Mouse (Mus musculus) midbrain, embryonic 13.5 days (tissue): ENCODE measurements at regions not wholly inside any gene's neighbourhood (a gene's known extent, or its start where the extent isn't known, plus 50 kb on each side); places are given as distances from the start of the nearest gene placed in this dataset.

Source experiments
- ATAC-seq: fragments of 200-750 bp; cut with Nextera tagmentation; 2 replicates; pipeline ENCODE4 v1.8.0; 2017; ENCODE audit warnings: mild to moderate bottlenecking, moderate TSS enrichment, moderate library complexity
- H3K27ac ChIP-seq: fragments of 300-500 bp; sonication (generic); 2 replicates; pipeline ENCODE4 v1.5.1; 2015; ENCODE audit warnings: inconsistent platforms, mild to moderate bottlenecking, moderate library complexity
- H3K27me3 ChIP-seq: fragments of 300-500 bp; sonication (generic); 2 replicates; pipeline ENCODE4 v1.6.1; 2015; ENCODE audit warnings: mild to moderate bottlenecking, inconsistent platforms
- H3K36me3 ChIP-seq: fragments of 300-500 bp; sonication (generic); 2 replicates; pipeline ENCODE4 v1.6.1; 2015; ENCODE audit warnings: mild to moderate bottlenecking, inconsistent platforms
- H3K4me1 ChIP-seq: fragments of 300-500 bp; sonication (generic); replicated peaks from 2 replicates; pipeline ENCODE4 v1.6.1; 2015; ENCODE audit warnings: inconsistent platforms
- H3K4me2 ChIP-seq: fragments of 300-500 bp; sonication (generic); replicated peaks from 2 replicates; pipeline ENCODE4 v1.6.1; 2015; ENCODE audit warnings: moderate library complexity, mild to moderate bottlenecking, inconsistent platforms
- H3K4me3 ChIP-seq: fragments of 300-500 bp; sonication (generic); replicated peaks from 2 replicates; pipeline ENCODE4 v1.5.1; 2015; ENCODE audit warnings: mild to moderate bottlenecking, inconsistent platforms
- H3K9ac ChIP-seq: fragments of 300-500 bp; sonication (generic); replicated peaks from 2 replicates; pipeline ENCODE4 v1.6.1; 2015; ENCODE audit warnings: mild to moderate bottlenecking, inconsistent platforms
- H3K9me3 ChIP-seq: fragments of 300-500 bp; sonication (generic); 2 replicates; pipeline ENCODE4 v1.6.1; 2016; ENCODE audit warnings: mild to moderate bottlenecking, inconsistent platforms
- WGBS: fragments of 180-500 bp; shearing (Covaris S2); methylation state at CpG from one replicate; pipeline ENCODE4 v1.1.7; 2015; 5-methylcytosine and 5-hydroxymethylcytosine counted together

GRCm38 (mm10) chr11:7837486-7837885 is 623.8 kb upstream of the Igfbp3 start:
- no peak overlapping the region for H3K4me2 ChIP-seq
- no peaks in the 10 kb centered on the region for H3K27me3 ChIP-seq
- H3K27ac ChIP-seq, result no peak overlapping the region
- no peaks in the 10 kb centered on the region for H3K36me3 ChIP-seq
- no peaks in the 10 kb centered on the region for H3K9me3 ChIP-seq
- no peak overlapping the region for H3K9ac ChIP-seq
- 89% methylated on average over 5 of the region's 5 CpGs for WGBS
- no peak overlapping the region for H3K4me3 ChIP-seq
- H3K4me1 ChIP-seq, result no peaks in the 10 kb centered on the region
- no peak for ATAC-seq

- Histone ChIP-seq H3K36me3 (no peaks in the 10 kb centered on the region), H3K4me3 (no peak overlapping the region), H3K4me1 (no peaks in the 10 kb centered on the region), H3K4me2 (no peak overlapping the region), H3K27me3 (no peaks in the 10 kb centered on the region), H3K9me3 (no peaks in the 10 kb centered on the region), H3K27ac (no peak overlapping the region), H3K9ac (no peak overlapping the region)
- 65% methylated on average over 2 of the region's 2 CpGs for WGBS
- ATAC-seq, result no peak
Measured at GRCm38 (mm10) chr11:7834151-7834550, 620.4 kb upstream of the Igfbp3 start.

- ATAC-seq, result no peak
- 77% methylated on average over 8 of the region's 8 CpGs for WGBS
- H3K9me3 ChIP-seq, result no peaks in the 10 kb centered on the region
- H3K4me3 ChIP-seq, result no peak overlapping the region
- no peaks in the 10 kb centered on the region for H3K27me3 ChIP-seq
- H3K4me1 ChIP-seq, result no peaks in the 10 kb centered on the region
- no peak overlapping the region for H3K9ac ChIP-seq
- H3K36me3 ChIP-seq, result no peaks in the 10 kb centered on the region
- H3K4me2 ChIP-seq, result no peak overlapping the region
- no peak overlapping the region for H3K27ac ChIP-seq
Measured at GRCm38 (mm10) chr11:7832376-7832775, 618.7 kb upstream of the Igfbp3 start.

- H3K9me3 ChIP-seq, result no peaks in the 10 kb centered on the region
- no peak overlapping the region for H3K27ac ChIP-seq
- no peaks in the 10 kb centered on the region for H3K4me1 ChIP-seq
- no peaks in the 10 kb centered on the region for H3K36me3 ChIP-seq
- H3K9ac ChIP-seq, result no peak overlapping the region
- no peak overlapping the region for H3K4me3 ChIP-seq
- H3K4me2 ChIP-seq, result no peak overlapping the region
- WGBS, result 47% methylated on average over 1 of the region's 1 CpGs
- no peak for ATAC-seq
- H3K27me3 ChIP-seq, result no peaks in the 10 kb centered on the region
Measured at GRCm38 (mm10) chr11:7829770-7830169, 616.0 kb upstream of the Igfbp3 start.

- H3K9me3 ChIP-seq, result no peaks in the 10 kb centered on the region
- no peak overlapping the region for H3K4me2 ChIP-seq
- ATAC-seq, result no peak
- H3K4me1 ChIP-seq, result no peaks in the 10 kb centered on the region
- no peak overlapping the region for H3K4me3 ChIP-seq
- H3K27ac ChIP-seq, result no peak overlapping the region
- H3K9ac ChIP-seq, result no peak overlapping the region
- H3K36me3 ChIP-seq, result no peaks in the 10 kb centered on the region
- H3K27me3 ChIP-seq, result no peaks in the 10 kb centered on the region
- 93% methylated on average over 4 of the region's 4 CpGs for WGBS
Measured at GRCm38 (mm10) chr11:7828001-7828400, 614.3 kb upstream of the Igfbp3 start.

GRCm38 (mm10) chr11:7827402-7827801 is 613.7 kb upstream of the Igfbp3 start:
- Histone ChIP-seq H3K4me1 (no peaks in the 10 kb centered on the region), H3K4me3 (no peak overlapping the region), H3K36me3 (no peaks in the 10 kb centered on the region), H3K9me3 (no peaks in the 10 kb centered on the region), H3K27ac (no peak overlapping the region), H3K27me3 (no peaks in the 10 kb centered on the region), H3K4me2 (no peak overlapping the region), H3K9ac (no peak overlapping the region)
- ATAC-seq, result no peak
- 89% methylated on average over 1 of the region's 1 CpGs for WGBS

- Histone ChIP-seq H3K9me3 (no peaks in the 10 kb centered on the region), H3K36me3 (no peaks in the 10 kb centered on the region), H3K4me1 (no peaks in the 10 kb centered on the region), H3K27ac (no peak overlapping the region), H3K9ac (no peak overlapping the region), H3K4me3 (no peak overlapping the region), H3K4me2 (no peak overlapping the region), H3K27me3 (no peaks in the 10 kb centered on the region)
- ATAC-seq, result no peak
- WGBS, result 86% methylated on average over 5 of the region's 5 CpGs
Measured at GRCm38 (mm10) chr11:7815750-7816149, 602.0 kb upstream of the Igfbp3 start.

DNA sequence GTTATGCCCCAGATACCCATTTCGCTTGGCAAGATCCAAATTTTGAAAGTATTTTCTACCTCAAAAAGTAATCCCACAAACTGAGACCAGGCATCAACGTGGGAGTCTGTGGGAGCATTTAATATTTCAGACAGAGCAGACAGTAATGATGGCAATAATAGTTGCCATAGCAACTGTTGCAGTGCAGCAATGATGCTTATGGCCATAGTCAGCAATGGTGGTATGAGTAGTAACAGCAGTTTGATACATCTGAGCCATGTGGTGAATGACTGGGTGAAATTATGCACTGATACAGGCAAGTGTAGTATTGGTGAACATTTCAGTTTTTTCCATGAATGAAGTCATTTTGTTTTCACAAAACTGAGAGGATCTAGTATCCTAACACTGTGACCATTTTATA is 600.8 kb upstream of the Igfbp3 start:
- 81% methylated on average over 2 of the region's 2 CpGs for WGBS
- Histone ChIP-seq H3K27ac (no peak overlapping the region), H3K4me3 (no peak overlapping the region), H3K9me3 (no peaks in the 10 kb centered on the region), H3K36me3 (no peaks in the 10 kb centered on the region), H3K9ac (no peak overlapping the region), H3K27me3 (no peaks in the 10 kb centered on the region), H3K4me2 (no peak overlapping the region), H3K4me1 (no peaks in the 10 kb centered on the region)
- no peak for ATAC-seq

- no peak overlapping the region for H3K4me2 ChIP-seq
- no peaks in the 10 kb centered on the region for H3K4me1 ChIP-seq
- H3K4me3 ChIP-seq, result no peak overlapping the region
- H3K27ac ChIP-seq, result no peak overlapping the region
- H3K9ac ChIP-seq, result no peak overlapping the region
- 86% methylated on average over 2 of the region's 2 CpGs for WGBS
- no peaks in the 10 kb centered on the region for H3K27me3 ChIP-seq
- no peak for ATAC-seq
- H3K9me3 ChIP-seq, result no peaks in the 10 kb centered on the region
- no peaks in the 10 kb centered on the region for H3K36me3 ChIP-seq
Measured at GRCm38 (mm10) chr11:7812436-7812835, 598.7 kb upstream of the Igfbp3 start.

DNA sequence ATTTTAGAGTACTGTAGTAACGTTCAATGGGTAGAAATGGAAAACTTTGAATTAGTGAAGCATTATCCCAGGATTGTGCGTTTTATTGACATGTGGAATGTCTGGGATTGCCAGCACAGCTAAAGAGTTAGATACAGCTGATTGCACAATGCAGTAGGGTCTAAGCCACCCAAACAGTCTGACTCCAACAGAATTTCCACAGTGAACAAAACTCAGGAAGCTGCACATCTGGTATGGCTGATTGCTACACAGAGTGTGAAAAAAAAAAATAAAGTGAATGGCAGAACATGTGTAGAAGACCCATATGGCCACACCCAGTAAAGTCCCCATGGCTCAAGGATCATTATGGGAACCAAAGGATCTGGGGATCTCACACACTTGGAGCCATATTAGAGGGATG is 596.0 kb upstream of the Igfbp3 start:
- H3K27me3 ChIP-seq, result no peaks in the 10 kb centered on the region
- no peaks in the 10 kb centered on the region for H3K4me1 ChIP-seq
- no peak overlapping the region for H3K27ac ChIP-seq
- H3K9me3 ChIP-seq, result no peaks in the 10 kb centered on the region
- no peak overlapping the region for H3K9ac ChIP-seq
- WGBS, result 83% methylated on average over 2 of the region's 2 CpGs
- no peaks in the 10 kb centered on the region for H3K36me3 ChIP-seq
- H3K4me3 ChIP-seq, result no peak overlapping the region
- no peak overlapping the region for H3K4me2 ChIP-seq
- no peak for ATAC-seq

GRCm38 (mm10) chr11:7796373-7796772 is 582.6 kb upstream of the Igfbp3 start:
- Histone ChIP-seq H3K27me3 (no peaks in the 10 kb centered on the region), H3K9me3 (no peaks in the 10 kb centered on the region), H3K9ac (no peak overlapping the region), H3K4me2 (no peak overlapping the region), H3K27ac (no peak overlapping the region), H3K4me3 (no peak overlapping the region), H3K36me3 (no peaks in the 10 kb centered on the region), H3K4me1 (no peaks in the 10 kb centered on the region)
- ATAC-seq, result no peak
- 89% methylated on average over 5 of the region's 5 CpGs for WGBS

DNA sequence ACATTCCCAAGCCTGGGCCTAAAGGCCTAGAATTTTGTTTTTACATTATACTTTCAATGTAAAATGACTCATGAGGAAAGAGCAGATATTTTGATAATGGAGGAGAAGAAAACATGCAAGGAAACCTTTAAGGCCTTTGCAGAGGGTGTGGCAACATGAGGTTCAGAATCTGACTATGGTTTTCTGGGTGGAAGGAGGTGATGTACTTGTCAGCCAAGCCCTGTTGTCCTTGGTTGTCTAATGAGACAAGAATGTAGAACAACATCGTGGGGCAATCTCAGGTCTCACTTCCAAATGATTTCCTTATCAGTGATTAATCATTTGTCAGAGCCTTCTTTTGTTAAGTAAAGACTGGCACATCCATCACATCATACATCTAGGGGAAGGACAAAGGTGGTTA is 580.5 kb upstream of the Igfbp3 start:
- H3K27me3 ChIP-seq, result no peaks in the 10 kb centered on the region
- ATAC-seq, result no peak
- H3K27ac ChIP-seq, result no peak overlapping the region
- WGBS, result 96% methylated on average over 1 of the region's 1 CpGs
- no peaks in the 10 kb centered on the region for H3K9me3 ChIP-seq
- H3K9ac ChIP-seq, result no peak overlapping the region
- no peaks in the 10 kb centered on the region for H3K4me1 ChIP-seq
- no peak overlapping the region for H3K4me3 ChIP-seq
- H3K36me3 ChIP-seq, result no peaks in the 10 kb centered on the region
- no peak overlapping the region for H3K4me2 ChIP-seq

DNA sequence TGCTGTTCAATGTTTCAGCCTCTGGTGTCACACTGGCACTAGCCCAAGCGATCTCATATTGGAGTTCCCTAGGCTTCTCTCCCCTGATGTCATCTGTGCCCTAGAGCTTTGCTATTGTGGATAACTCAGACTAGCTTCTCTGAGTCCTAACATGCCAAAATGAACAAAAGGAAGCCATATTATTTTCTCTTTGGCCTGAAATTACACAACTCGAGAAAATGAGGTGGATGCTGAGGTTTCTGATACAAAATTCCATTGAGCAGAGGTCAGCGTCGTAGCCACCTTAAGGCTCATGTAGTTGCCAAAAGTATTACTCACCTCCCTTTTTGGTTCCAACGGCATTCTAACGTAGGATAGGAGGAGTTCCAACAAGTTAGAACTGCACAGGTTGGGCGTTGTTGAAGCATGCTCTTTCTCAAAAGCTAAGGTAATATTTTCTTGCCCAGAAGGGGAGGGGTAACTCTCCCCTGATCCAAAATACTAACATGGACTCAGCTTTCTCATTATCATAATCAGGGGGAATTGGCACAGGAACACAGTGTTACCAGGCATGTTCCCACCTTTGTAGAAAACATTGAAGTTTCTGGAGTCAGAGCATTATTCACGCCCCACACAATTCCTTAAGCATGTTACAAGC is 566.9 kb upstream of the Igfbp3 start:
- Histone ChIP-seq H3K9ac (no peak overlapping the region), H3K4me1 (no peaks in the 10 kb centered on the region), H3K4me2 (no peak overlapping the region), H3K4me3 (no peak overlapping the region), H3K9me3 (no peaks in the 10 kb centered on the region), H3K27me3 (no peaks in the 10 kb centered on the region), H3K36me3 (no peaks in the 10 kb centered on the region), H3K27ac (no peak overlapping the region)
- ATAC-seq, result no peak
- 90% methylated on average over 8 of the region's 8 CpGs for WGBS
